Mouse (Mus musculus): Measurements from ENCODE around the gene Tas2r115.
"Not testable (repeated sequence)": the region's sequence is repeated elsewhere in the genome, so short reads cannot be mapped to it uniquely, and the experiment has no call there.

The Tas2r115 gene

DNA sequence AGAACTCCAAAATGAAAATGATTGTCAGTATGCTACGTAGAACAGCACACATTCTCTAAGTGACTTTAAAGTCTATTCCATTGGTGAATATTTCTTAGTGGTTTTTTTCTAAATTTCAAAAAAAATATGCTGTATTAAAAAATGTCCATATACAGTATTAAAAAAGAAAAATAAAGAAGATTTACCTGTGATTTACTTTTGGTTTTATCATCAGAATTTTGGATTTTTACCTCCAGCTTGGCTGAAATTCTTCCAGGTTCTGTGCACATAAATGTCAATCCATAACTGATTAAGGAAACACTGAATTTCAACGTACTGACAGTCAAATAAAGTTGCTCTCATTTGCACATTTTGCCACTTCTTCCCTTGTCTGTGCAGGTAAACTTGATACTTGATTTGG, at the start of gene Tas2r115:
TSS of gene Tas2r115 (minus strand) at position 101 of the 400 bp plus-strand sequence.
- no peak for DNase-seq (ENCODE audit: low spot score in 2 of 2)

DNA sequence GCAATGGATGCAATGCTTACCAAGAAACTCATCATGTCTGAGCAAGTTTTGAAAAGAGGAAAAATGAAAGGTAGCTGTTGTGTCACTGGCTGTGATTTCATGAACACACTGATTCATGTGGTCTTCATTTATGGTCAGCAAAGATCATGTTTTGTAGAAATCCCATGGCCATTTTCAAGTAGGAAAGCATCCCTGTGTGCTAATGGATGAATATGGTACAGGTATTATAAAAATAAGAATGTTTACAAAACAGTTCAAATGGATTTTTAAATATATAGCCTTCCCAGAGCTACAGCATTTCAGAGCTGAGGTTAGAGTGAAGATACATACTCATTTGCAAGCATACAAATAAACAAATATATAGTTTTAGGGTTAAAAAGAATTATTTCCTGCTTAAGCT, 40.2 kb upstream of the Tas2r115 start, which contains the start of gene Tas2r136:
TSS of gene Tas2r136 (minus strand) at position 101 of the 400 bp plus-strand sequence.
- no peak for DNase-seq (ENCODE audit: low spot score in 2 of 2)

DNA sequence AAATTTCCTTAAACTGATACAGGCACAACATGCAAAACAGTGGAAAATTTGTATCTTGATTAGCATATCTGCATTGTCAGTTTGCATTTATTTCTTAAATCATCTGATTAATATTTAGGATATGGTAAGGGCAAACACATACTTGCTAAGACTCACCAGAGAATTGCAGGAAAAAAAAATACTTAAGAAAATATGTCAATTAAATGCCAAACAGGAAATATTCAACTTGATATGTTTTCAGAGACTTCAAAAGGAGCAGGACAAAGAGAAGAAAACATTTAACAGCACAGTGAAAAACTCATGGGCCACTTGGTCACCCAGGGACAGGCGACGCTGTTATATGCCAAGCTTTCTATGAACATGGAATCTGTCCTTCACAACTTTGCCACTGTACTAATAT, 24.0 kb upstream of the Tas2r115 start, which contains the start of gene Tas2r102:
TSS of gene Tas2r102 (plus strand) at position 301 of the 400 bp plus-strand sequence.
- DNase-seq (ENCODE audit: low spot score in 2 of 2), result no peak

DNA sequence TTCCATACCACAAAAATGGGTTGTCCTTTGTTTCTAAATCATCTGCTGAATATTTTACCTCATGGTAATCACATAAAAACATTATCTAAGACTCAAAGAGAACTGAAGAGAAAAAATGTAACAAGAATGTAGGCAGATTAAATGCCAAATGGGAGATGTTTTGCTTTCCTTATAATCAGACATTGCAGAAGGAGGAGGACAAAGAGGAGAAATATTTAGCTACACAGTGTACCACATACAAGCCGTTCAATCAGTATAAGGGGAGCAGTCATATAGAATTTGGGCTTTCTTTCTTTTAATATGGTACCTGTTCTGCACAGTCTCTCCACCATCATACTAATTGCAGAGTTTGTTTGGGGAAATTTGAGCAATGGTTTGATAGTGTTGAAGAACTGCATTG, 16.6 kb upstream of the Tas2r115 start, which contains the start of gene Tas2r124:
TSS of gene Tas2r124 (plus strand) at position 301 of the 400 bp plus-strand sequence.
- no peak for DNase-seq (ENCODE audit: low spot score in 2 of 2)

DNA sequence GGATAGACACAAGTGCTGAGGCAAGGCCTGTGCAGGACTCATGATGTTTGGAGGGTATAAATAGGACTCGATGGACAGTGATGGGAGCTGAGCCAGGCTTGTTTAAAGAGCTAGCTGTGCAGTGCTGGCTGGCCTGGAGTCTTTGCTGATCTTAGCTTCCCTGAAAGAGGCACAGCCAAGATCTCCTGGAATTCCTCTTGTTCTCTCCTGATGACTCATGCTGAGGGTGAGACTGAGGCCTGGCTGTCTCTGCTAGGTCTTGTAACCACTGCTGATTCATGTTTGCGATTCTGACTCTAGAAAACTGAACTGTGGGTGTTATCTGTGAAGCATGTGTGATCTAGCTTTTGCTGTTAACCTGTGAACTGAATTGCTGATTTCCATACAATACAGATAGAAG, 12.4 kb upstream of the Tas2r115 start:
- DNase-seq (ENCODE audit: low spot score in 2 of 2), result no peak

DNA sequence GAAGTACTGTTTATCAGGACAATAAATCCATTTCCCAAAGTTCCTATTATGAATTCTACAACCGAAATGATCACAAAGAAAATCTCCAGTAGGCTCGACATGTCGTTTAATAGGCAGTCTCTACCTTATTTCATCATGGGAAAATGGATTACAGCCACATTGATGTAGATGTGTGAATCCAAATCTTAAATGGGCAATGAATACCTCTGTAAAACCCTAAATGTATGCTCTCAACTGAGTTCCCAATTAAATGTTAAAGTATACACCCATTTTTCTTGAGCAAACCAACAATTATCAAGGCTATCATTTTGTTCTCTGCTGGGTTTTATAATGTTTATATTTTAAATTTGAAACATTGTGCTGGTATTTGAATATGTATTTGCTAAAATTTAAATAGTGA, 26.0 kb downstream of the Tas2r115 start, which contains the start of gene Tas2r122:
TSS of gene Tas2r122 (minus strand) at position 101 of the 400 bp plus-strand sequence.
- no peak for DNase-seq (ENCODE audit: low spot score in 2 of 2)

DNA sequence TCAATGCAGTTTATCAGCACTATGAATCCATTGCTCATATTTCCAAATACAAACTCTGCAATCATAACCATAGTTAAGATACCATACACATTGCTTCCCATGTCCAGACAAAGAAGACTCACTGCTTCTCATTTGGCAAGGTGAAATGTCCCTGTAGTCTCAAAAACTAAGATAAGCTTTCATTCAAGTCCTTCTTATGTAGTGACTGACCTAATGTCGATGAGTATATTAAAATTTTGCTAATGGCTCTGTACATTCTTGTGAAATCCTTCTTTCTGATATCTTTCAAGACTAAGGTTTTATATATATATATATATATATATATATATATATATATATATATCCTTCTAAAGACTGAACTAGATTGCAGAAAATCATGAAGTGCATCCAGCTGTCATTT, 36.9 kb downstream of the Tas2r115 start, which contains the start of gene Tas2r121:
TSS of gene Tas2r121 (minus strand) at position 101 of the 400 bp plus-strand sequence.
- no peak for DNase-seq (ENCODE audit: low spot score in 2 of 2)

DNA sequence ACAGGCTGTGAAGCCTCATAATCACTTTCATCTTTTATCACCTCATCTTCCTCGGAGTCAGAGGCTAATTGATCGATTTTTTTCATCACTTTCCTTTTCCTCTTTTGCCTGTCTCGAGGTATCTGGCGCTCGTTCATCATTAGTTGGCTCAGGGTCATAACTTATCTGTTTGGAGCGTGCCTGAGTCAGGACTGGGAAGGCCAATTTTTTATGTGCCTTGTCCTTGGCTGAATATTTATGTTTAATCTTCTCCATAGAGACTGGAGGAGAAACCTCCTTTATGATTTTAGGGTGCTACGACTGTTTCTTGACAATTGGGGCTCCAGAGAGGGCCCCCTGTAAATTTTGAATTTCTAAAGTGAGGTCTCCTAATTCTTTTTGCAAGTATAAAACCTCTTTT, 46.2 kb downstream of the Tas2r115 start:
- DNase-seq (ENCODE audit: low spot score in 2 of 2), result not testable (repeated sequence)

All from spleen, postnatal 4 days (tissue).